39 mouse cellular contexts compared by ENCODE assay signal in the genomic region with DNA sequence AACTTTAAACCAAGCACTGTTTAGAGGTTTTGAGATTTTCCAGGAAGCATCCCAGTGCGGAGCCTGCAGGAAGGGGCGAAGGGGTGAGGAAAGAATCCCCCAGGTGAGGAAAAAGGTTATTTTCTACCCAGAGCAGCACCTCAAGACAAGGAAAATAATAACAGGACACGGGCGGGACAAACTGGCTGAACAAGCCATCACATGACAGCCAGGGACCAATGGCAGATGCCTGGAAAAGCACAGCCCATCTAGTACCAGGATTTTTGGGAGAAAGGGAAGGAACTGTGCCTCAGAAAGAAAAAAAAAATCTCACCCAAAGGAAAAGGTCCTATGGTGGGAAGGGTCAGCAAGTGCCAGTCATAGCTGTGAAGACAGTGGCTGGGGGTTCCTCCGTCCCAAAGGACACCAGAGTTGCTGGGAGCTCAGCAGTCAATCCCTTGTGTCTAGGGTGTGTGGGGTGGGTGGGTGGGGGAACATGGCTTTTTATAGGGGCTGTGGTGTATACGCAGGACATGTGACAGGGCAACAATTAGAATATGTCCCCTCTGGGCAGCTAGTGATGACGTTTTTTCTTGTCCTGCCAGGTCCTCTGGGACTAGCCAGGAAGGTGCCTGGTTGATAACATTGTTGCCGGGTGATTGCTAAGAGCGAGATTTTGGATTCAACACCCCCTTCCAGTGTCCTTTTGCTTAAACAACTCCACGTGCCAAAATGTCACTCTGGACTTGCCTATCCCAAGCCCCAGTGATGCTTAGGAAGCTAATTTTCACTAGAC. TPM values are rescaled to one million over a fixed set of nuclear protein-coding genes. Genes with fewer than 3 reads are reported as not detected.
DNase-seq lines count a peak whose midpoint lies in the region; ATAC-seq and TF ChIP-seq lines count a peak whose summit lies in the region.
"Had no signal": no experiment of that assay in that cellular context is flagged by ENCODE, and none has a peak within 500 bp of the region (broad histone marks: within the 10 kb centered on the region; RNA-seq: fewer than 3 reads in every experiment).

No protein-coding gene starts in this region.

- intact Hi-C loops in heart, postnatal 36 days (cut with DNase I), result no loop called here
- intact Hi-C loops in heart, adult 2 months (cut with DNase I), result no loop called here

- peak; percentile 86 for DNase-seq in heart, adult 11 months
- DNase-seq in heart, postnatal 36 days, result no peak
- DNase-seq in heart, adult 2 months, result no peak
- no peak for DNase-seq in midbrain, postnatal 0 days (ENCODE audit: low spot score)
- no peak for DNase-seq in ovary, postnatal 36 days (ENCODE audit: low spot score)
- DNase-seq: adrenal gland, adult 8-10 months; cerebellum, adult 2 months; cerebellum, postnatal 14 days; forebrain, postnatal 0 days; kidney, adult 11 months; kidney, postnatal 25 days; liver; lung, adult 2 months; lung, postnatal 10 days; retina, postnatal 1 day; right cerebral cortex, postnatal 14 days had no signal

- peak overlapping the region; percentile 4; the same call in 1 of the 2 replicates for H3K4me2 ChIP-seq in heart, embryonic 16.5 days (ENCODE audit: low read depth, low read length)
- no peak overlapping the region for H3K4me2 ChIP-seq in midbrain, embryonic 13.5 days (replicated peaks)
- no peak overlapping the region for H3K4me2 ChIP-seq in midbrain, postnatal 0 days (ENCODE audit: low read depth, low read length, poor library complexity, severe bottlenecking)
- H3K4me2 ChIP-seq in myocyte (ENCODE audit: low read depth), result no peak overlapping the region
- H3K4me2 ChIP-seq: forebrain, embryonic 12.5 days; hindbrain, embryonic 15.5 days; neural tube, embryonic 13.5 days had no signal

- TF ChIP-seq CTCF in heart, adult 2 months (IDR thresholded peaks at IDR 0.05), result no peak
- no peak for TF ChIP-seq CTCF in midbrain, postnatal 0 days (IDR thresholded peaks at IDR 0.05)

- no peaks in the 10 kb centered on the region for H3K4me1 ChIP-seq in heart, embryonic 16.5 days (ENCODE audit: control insufficient read depth, insufficient read depth, low read length)
- H3K4me1 ChIP-seq in heart, adult 2 months (ENCODE audit: control insufficient read depth, insufficient read depth, low read length), result no peaks in the 10 kb centered on the region
- peaks cover 15% of the 10 kb centered on the region; the same call in 1 of the 2 replicates for H3K4me1 ChIP-seq in midbrain, embryonic 13.5 days (replicated peaks)
- no peaks in the 10 kb centered on the region; the same call in 1 of the 2 replicates for H3K4me1 ChIP-seq in midbrain, postnatal 0 days (ENCODE audit: insufficient read depth, low read length)

- no peak overlapping the region for H3K9ac ChIP-seq in heart, embryonic 16.5 days (ENCODE audit: low read length)
- no peak overlapping the region for H3K9ac ChIP-seq in heart, adult 2 months (ENCODE audit: low read depth, low read length)
- H3K9ac ChIP-seq in midbrain, embryonic 13.5 days (replicated peaks), result no peak overlapping the region
- H3K9ac ChIP-seq in midbrain, postnatal 0 days (replicated peaks; ENCODE audit: low read length, poor library complexity, severe bottlenecking), result no peak overlapping the region
- H3K9ac ChIP-seq: forebrain, embryonic 12.5 days; forebrain, postnatal 0 days; hindbrain, embryonic 15.5 days; liver, embryonic 14.5 days; neural tube, embryonic 13.5 days had no signal

- H3K27me3 ChIP-seq in heart, embryonic 16.5 days (ENCODE audit: control insufficient read depth, insufficient read depth, low read length), result no peaks in the 10 kb centered on the region
- H3K27me3 ChIP-seq in heart, adult 2 months (ENCODE audit: control insufficient read depth, insufficient read depth, low read length), result no peaks in the 10 kb centered on the region
- no peaks in the 10 kb centered on the region for H3K27me3 ChIP-seq in midbrain, embryonic 13.5 days
- H3K27me3 ChIP-seq in midbrain, postnatal 0 days (ENCODE audit: insufficient read depth, low read length), result no peaks in the 10 kb centered on the region
- no peaks in the 10 kb centered on the region for H3K27me3 ChIP-seq in myocyte (ENCODE audit: control insufficient read depth, insufficient read depth, insufficient read length)
- H3K27me3 ChIP-seq: forebrain, embryonic 12.5 days; hindbrain, embryonic 15.5 days; neural tube, embryonic 13.5 days had no signal

- no peak for TF ChIP-seq EP300 in heart, adult 2 months (IDR thresholded peaks at IDR 0.05; ENCODE audit: insufficient read depth, low read depth, low read length)

- no peak; the same call in 1 of the 2 replicates for ATAC-seq in heart, embryonic 16.5 days (replicated peaks; ENCODE audit: extremely low read depth, insufficient read depth, low FRiP score)
- ATAC-seq in midbrain, embryonic 13.5 days, result no peak
- ATAC-seq in midbrain, postnatal 0 days (ENCODE audit: low FRiP score), result no peak
- ATAC-seq: forebrain, postnatal 0 days; inflammation-experienced regulatory T-cells, adult 6 months had no signal

- H3ac ChIP-seq in myocyte (ENCODE audit: control insufficient read depth, insufficient read length), result no peak overlapping the region

- no peaks in the 10 kb centered on the region for H3K79me2 ChIP-seq in heart, adult 2 months (replicated peaks; ENCODE audit: control insufficient read depth, insufficient read depth, low read length)
- H3K79me2 ChIP-seq in myocyte (ENCODE audit: control insufficient read depth, insufficient read depth), result no peaks in the 10 kb centered on the region

- 46% methylated on average over 10 of the region's 10 CpGs for WGBS in heart, embryonic 16.5 days
- WGBS in heart, adult 2 months, result 35% methylated on average over 10 of the region's 10 CpGs
- WGBS in midbrain, embryonic 13.5 days, result 79% methylated on average over 10 of the region's 10 CpGs
- WGBS in midbrain, postnatal 0 days, result 66% methylated on average over 10 of the region's 10 CpGs

- H3K9me3 ChIP-seq in heart, embryonic 16.5 days (replicated peaks; ENCODE audit: control insufficient read depth, low read length), result no peaks in the 10 kb centered on the region
- no peaks in the 10 kb centered on the region for H3K9me3 ChIP-seq in midbrain, embryonic 13.5 days
- H3K9me3 ChIP-seq in midbrain, postnatal 0 days (ENCODE audit: low read length), result no peaks in the 10 kb centered on the region
- H3K9me3 ChIP-seq: forebrain, embryonic 12.5 days; hindbrain, embryonic 10.5 days; hindbrain, embryonic 15.5 days; neural tube, embryonic 13.5 days had no signal

- H3K27ac ChIP-seq in heart, embryonic 16.5 days (ENCODE audit: low read length), result no peak overlapping the region
- no peak overlapping the region for H3K27ac ChIP-seq in heart, adult 2 months
- peak overlapping the region; percentile 61 for H3K27ac ChIP-seq in midbrain, embryonic 13.5 days
- H3K27ac ChIP-seq in midbrain, postnatal 0 days (ENCODE audit: low read depth, low read length), result no peak overlapping the region
- H3K27ac ChIP-seq: forebrain, embryonic 12.5 days; hindbrain, embryonic 10.5 days; hindbrain, embryonic 15.5 days; liver, embryonic 14.5 days; macrophage had no signal

- H3K36me3 ChIP-seq in heart, embryonic 16.5 days (ENCODE audit: control insufficient read depth, insufficient read depth), result no peaks in the 10 kb centered on the region
- no peaks in the 10 kb centered on the region for H3K36me3 ChIP-seq in heart, adult 2 months (ENCODE audit: control insufficient read depth, insufficient read depth, low read length)
- H3K36me3 ChIP-seq in midbrain, embryonic 13.5 days, result no peaks in the 10 kb centered on the region
- H3K36me3 ChIP-seq in midbrain, postnatal 0 days (ENCODE audit: insufficient read depth, low read length), result no peaks in the 10 kb centered on the region
- H3K36me3 ChIP-seq in myocyte (ENCODE audit: control insufficient read depth, insufficient read depth), result no peaks in the 10 kb centered on the region
- H3K36me3 ChIP-seq: forebrain, embryonic 12.5 days; hindbrain, embryonic 10.5 days; hindbrain, embryonic 15.5 days; neural tube, embryonic 13.5 days had no signal

- no peak overlapping the region for H3K4me3 ChIP-seq in heart, embryonic 16.5 days (ENCODE audit: low read length)
- H3K4me3 ChIP-seq in heart, adult 2 months, result no peak overlapping the region
- H3K4me3 ChIP-seq in midbrain, embryonic 13.5 days (replicated peaks), result no peak overlapping the region
- no peak overlapping the region for H3K4me3 ChIP-seq in midbrain, postnatal 0 days (ENCODE audit: low read depth, low read length)
- no peak overlapping the region for H3K4me3 ChIP-seq in myocyte
- H3K4me3 ChIP-seq: erythroblast, embryonic 14.5 days; forebrain, embryonic 12.5 days; hindbrain, embryonic 10.5 days; hindbrain, embryonic 15.5 days; neural tube, embryonic 13.5 days had no signal

- TF ChIP-seq POLR2A in heart, adult 2 months (IDR thresholded peaks at IDR 0.05; ENCODE audit: insufficient read depth, low read depth, low read length), result no peak
- TF ChIP-seq POLR2A in myocyte (IDR thresholded peaks at IDR 0.05; ENCODE audit: insufficient read length, low read depth), result no peak

TF ChIP-seq in myocyte, 11 proteins besides CTCF, POLR2A, EP300 and RAD21:
- TF ChIP-seq MAX (IDR thresholded peaks at IDR 0.05; ENCODE audit: low read depth) (no peak), USF1 (IDR thresholded peaks at IDR 0.05; ENCODE audit: low read depth) (peak; percentile 6)

RNA-seq across cellular contexts. Expression of a gene that starts 22.7 kb away (rescaled TPM):
- total RNA-seq in heart, postnatal 36 days (2021), result not detected
- not detected in 2 replicates for polyA plus RNA-seq in heart, embryonic 16.5 days (2015; fragmentation: Nextera tagmentation; extraction: Ambion mirVana)
- not detected for total RNA-seq in heart, adult 2 months (2021)
- not detected in 2 replicates for polyA plus RNA-seq in heart, adult 2 months (2012; rRNA removed)
- polyA plus RNA-seq in midbrain, embryonic 13.5 days (2015; fragmentation: Nextera tagmentation; extraction: Ambion mirVana), result 0.10 TPM in 1 of 2 replicates, not detected in the other
- total RNA-seq in midbrain, postnatal 0 days (2014; rRNA removed), result 0.57 TPM in 1 of 2 replicates, not detected in the other
- not detected in 2 replicates for polyA plus RNA-seq in midbrain, postnatal 0 days (2015; fragmentation: Nextera tagmentation; extraction: Ambion mirVana)
- polyA plus RNA-seq in myocyte (2012; fragmentation: generic; extraction: Trizol), result not detected
- total RNA-seq: adrenal gland, adult 8-10 months; forebrain, postnatal 0 days; gastrocnemius, adult 8-10 months; layer of hippocampus, adult 18-20 months; layer of hippocampus, postnatal 10 days; left cerebral cortex, adult 18-20 months; left cerebral cortex, postnatal 14 days; megakaryocyte-erythroid progenitor cell, adult 5-6 weeks; MEL had no signal
- polyA plus RNA-seq: cerebellum, adult 2 months; cortical plate, adult 2 months; erythroblast, embryonic 14.5 days; forebrain, embryonic 12.5 days; forebrain, postnatal 0 days; hindbrain, embryonic 10.5 days; hindbrain, embryonic 15.5 days; kidney, embryonic 14.5 days; neural tube, embryonic 13.5 days; small intestine, adult 2 months; stomach, embryonic 14.5 days; testis, adult 2 months had no signal

RNA-seq across cellular contexts. Expression of a gene that starts 47.8 kb away (rescaled TPM):
- total RNA-seq in heart, postnatal 36 days (2021), result 10 to 100 TPM; 43.0 to 43.1 TPM
- polyA plus RNA-seq in heart, embryonic 16.5 days (2015; fragmentation: Nextera tagmentation; extraction: Ambion mirVana), result 44.3 and 44.5 TPM in 2 replicates
- 10 to 100 TPM; 40.3 to 41.3 TPM for total RNA-seq in heart, adult 2 months (2021)
- polyA plus RNA-seq in heart, adult 2 months (2012; rRNA removed), result 13.8 and 30.1 TPM in 2 replicates
- polyA plus RNA-seq in midbrain, embryonic 13.5 days (2015; fragmentation: Nextera tagmentation; extraction: Ambion mirVana), result 68.5 and 69.6 TPM in 2 replicates
- total RNA-seq in midbrain, postnatal 0 days (2014; rRNA removed), result 29.2 and 40.4 TPM in 2 replicates
- 48.8 and 54.1 TPM in 2 replicates for polyA plus RNA-seq in midbrain, postnatal 0 days (2015; fragmentation: Nextera tagmentation; extraction: Ambion mirVana)
- polyA plus RNA-seq in myocyte (2012; fragmentation: generic; extraction: Trizol), result 13.0 TPM
